Mouse (Mus musculus) embryonic facial prominence, embryonic 14.5 days (tissue): ENCODE results near the gene Klk1b5. TPM values are rescaled to one million over a fixed set of nuclear protein-coding genes. Genes with fewer than 3 reads are reported as not detected.
A peak's percentile ranks its signal among the peaks of the same experiment; 100 is the strongest.
"Not testable (repeated sequence)": the region's sequence is repeated elsewhere in the genome, so short reads cannot be mapped to it uniquely, and the experiment has no call there.

Experiments
- ATAC-seq: fragments of 200-750 bp; cut with Nextera tagmentation; 2 replicates; pipeline ENCODE4 v1.8.0; 2017; ENCODE audit warnings: low read depth, moderate number of reproducible peaks, moderate TSS enrichment
- DNase-seq: peaks from one replicate; pipeline ENCODE4 v3.0.0-alpha.2; 2015; ENCODE audit warnings: low spot score
- H3K27ac ChIP-seq: fragments of 300-500 bp; sonication (generic); replicated peaks from 2 replicates; pipeline ENCODE4 v1.5.1; 2014; ENCODE audit warnings: low read depth, mild to moderate bottlenecking, low read length, moderate library complexity
- H3K27me3 ChIP-seq: fragments of 300-500 bp; sonication (generic); replicated peaks from 2 replicates; pipeline ENCODE4 v1.6.1; 2014; ENCODE audit warnings: low read length; ENCODE audit not compliant: control insufficient read depth, insufficient read depth
- H3K36me3 ChIP-seq: fragments of 300-500 bp; sonication (generic); 2 replicates; pipeline ENCODE4 v1.6.1; 2014; ENCODE audit warnings: low read length, mixed read lengths; ENCODE audit not compliant: control insufficient read depth, insufficient read depth
- H3K4me1 ChIP-seq: fragments of 300-500 bp; sonication (generic); 2 replicates; pipeline ENCODE4 v1.6.1; 2014; ENCODE audit warnings: antibody characterized with exemption, low read length; ENCODE audit not compliant: control insufficient read depth, insufficient read depth
- H3K4me2 ChIP-seq: fragments of 300-500 bp; sonication (generic); 2 replicates; pipeline ENCODE4 v1.6.1; 2014; ENCODE audit warnings: low read depth, mild to moderate bottlenecking, low read length, moderate library complexity, mixed read lengths
- H3K4me3 ChIP-seq: fragments of 300-500 bp; sonication (generic); 2 replicates; pipeline ENCODE4 v1.5.1; 2014; ENCODE audit warnings: low read depth, mild to moderate bottlenecking, low read length
- H3K9ac ChIP-seq: fragments of 300-500 bp; sonication (generic); 2 replicates; pipeline ENCODE4 v1.6.1; 2014; ENCODE audit warnings: low read depth, mild to moderate bottlenecking, low read length, moderate library complexity, mixed read lengths
- H3K9me3 ChIP-seq: fragments of 300-500 bp; sonication (generic); 2 replicates; pipeline ENCODE4 v1.6.1; 2016; ENCODE audit warnings: low read length; ENCODE audit not compliant: control insufficient read depth
- WGBS: fragments of 180-500 bp; shearing (Covaris S2); extraction: QIAGEN DNeasy Blood & Tissue Kit; methylation state at CpG from one replicate; pipeline ENCODE4 v1.1.7; 2014; 5-methylcytosine and 5-hydroxymethylcytosine counted together
- polyA plus RNA-seq: library from polyadenylated mRNA; unstranded; fragments of >200 nt; fragmentation: Nextera tagmentation; extraction: Ambion mirVana; gene quantifications from 2 replicates; pipeline ENCODE4 v1.2.1, GENCODE M21; 2014

The Klk1b5 gene
- polyA plus RNA-seq, 1 experiment from 2014 or later = not detected

DNA sequence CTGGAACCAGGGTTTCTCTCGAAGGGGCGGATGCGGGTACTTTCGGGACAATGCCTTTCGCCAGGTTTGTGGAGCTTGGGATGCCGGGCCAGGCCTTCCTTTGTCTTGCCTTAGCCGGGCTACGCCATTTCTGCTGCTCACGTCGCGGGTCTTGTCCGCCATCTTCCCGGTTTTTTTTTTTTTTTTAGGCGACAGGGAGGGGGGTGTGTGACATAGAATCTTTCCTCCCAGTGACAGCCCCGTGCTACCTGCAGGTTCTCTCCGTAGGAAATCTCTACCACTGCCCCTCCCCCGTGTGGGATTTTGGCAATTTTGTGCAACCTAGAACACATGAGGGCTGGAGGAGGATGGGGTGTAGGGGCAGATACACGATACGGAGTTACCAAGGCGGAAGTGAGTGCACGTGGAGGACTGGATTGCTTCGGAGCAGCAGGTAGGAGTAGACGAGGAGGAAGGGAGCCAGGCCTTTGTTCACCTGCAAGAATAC lies 31.3 kb downstream of the Klk1b5 start:
- Histone ChIP-seq H3K4me2 (peak overlapping the region; percentile 80), H3K4me1 (peaks cover 14% of the 10 kb centered on the region), H3K27me3 (no peaks in the 10 kb centered on the region), H3K27ac (peak overlapping the region; percentile 95), H3K36me3 (peaks cover 38% of the 10 kb centered on the region), H3K9me3 (no peaks in the 10 kb centered on the region), H3K9ac (peak overlapping the region; percentile 99), H3K4me3 (peak overlapping the region; percentile 86)
- WGBS = under 1% methylated on average over 22 of the region's 23 CpGs
- peak; percentile 71 for DNase-seq
- ATAC-seq = peak; percentile 16

DNA sequence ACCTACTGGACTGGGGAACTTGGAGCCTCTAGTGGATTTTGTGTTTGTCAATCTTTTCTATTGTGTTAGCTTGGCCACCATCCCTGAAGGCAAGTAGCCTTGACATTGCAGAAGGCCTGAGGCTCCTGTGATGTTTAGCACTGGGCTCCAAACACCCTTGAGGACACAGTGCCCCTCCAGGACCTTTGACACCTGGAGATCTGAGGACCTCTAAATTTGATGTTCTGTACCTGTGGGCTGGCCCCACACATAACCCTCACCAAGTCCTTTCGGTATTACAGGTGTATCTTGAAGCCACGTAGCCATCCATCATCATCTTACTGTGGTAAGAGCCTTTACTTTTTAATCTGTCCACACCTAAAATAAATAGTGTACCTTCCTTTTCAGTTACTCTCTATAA lies 32.2 kb downstream of the Klk1b5 start:
- Histone ChIP-seq H3K4me3 (peak overlapping the region; percentile 86), H3K27ac (no peak overlapping the region), H3K4me1 (peaks cover 14% of the 10 kb centered on the region), H3K9me3 (no peaks in the 10 kb centered on the region), H3K27me3 (no peaks in the 10 kb centered on the region), H3K9ac (peak overlapping the region; percentile 99), H3K4me2 (peak overlapping the region; percentile 80), H3K36me3 (peaks cover 48% of the 10 kb centered on the region)
- no peak for DNase-seq
- 82% methylated on average over 2 of the region's 2 CpGs for WGBS
- no peak for ATAC-seq

DNA sequence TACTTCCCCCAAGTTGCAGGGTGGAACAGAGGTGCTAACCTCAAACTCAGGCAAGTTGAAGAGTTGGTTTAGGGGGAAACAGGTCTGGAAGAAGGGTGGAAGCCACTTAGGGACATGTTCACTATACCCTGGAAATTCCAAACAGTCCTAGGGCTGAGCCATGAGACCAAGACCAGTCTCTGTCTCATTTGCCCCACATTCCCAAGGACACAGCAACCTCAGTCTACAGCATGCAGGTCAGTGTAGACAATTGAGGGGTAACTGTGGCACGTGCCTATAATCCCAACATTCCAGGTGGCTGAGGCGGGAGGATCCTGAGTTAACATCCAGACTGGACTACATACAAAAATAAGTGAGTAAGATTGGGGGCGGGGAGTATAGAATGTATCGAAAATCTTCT lies 33.5 kb downstream of the Klk1b5 start:
- ATAC-seq (no peak), DNase-seq (no peak)
- H3K27me3 ChIP-seq = no peaks in the 10 kb centered on the region
- H3K9me3 ChIP-seq = no peaks in the 10 kb centered on the region
- H3K4me2 ChIP-seq = no peak overlapping the region
- no peak overlapping the region for H3K9ac ChIP-seq
- no peak overlapping the region for H3K4me3 ChIP-seq
- 93% methylated on average over 4 of the region's 4 CpGs for WGBS
- H3K27ac ChIP-seq = no peak overlapping the region
- H3K36me3 ChIP-seq = peaks cover 58% of the 10 kb centered on the region
- peaks cover 14% of the 10 kb centered on the region for H3K4me1 ChIP-seq

DNA sequence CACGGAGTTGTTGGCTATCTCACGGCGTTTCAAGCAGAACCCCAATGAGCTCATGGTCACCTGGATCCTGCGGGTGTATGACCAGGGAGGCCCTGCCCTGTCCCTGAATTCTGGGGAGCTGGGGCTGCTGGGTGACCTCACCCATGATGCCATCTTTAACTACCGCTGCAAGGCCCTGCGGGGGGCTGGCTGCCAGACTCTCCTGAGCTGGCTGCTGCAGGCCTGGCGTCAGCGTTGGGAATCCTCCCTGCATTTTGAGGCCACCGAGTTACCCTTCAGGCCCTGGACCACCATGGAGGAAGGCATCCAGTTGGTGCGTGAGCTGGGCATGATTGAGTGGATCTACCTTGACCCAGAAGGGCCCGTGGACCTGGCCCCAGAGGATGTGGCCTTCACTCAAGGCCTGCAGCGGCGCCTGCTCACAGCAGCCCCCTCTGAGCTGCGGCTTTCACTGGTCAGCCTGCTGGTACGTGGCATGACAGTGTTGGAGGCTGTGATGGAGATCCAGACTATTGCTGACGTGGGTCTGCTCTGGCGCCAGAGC lies 35.1 kb downstream of the Klk1b5 start:
- H3K4me2 ChIP-seq, H3K9me3 ChIP-seq, H3K9ac ChIP-seq, H3K4me3 ChIP-seq, H3K27me3 ChIP-seq, DNase-seq, H3K4me1 ChIP-seq, H3K27ac ChIP-seq, ATAC-seq: not testable (repeated sequence)
- H3K36me3 ChIP-seq = peaks cover 63% of the 10 kb centered on the region
- 88% methylated on average over 17 of the region's 17 CpGs for WGBS

DNA sequence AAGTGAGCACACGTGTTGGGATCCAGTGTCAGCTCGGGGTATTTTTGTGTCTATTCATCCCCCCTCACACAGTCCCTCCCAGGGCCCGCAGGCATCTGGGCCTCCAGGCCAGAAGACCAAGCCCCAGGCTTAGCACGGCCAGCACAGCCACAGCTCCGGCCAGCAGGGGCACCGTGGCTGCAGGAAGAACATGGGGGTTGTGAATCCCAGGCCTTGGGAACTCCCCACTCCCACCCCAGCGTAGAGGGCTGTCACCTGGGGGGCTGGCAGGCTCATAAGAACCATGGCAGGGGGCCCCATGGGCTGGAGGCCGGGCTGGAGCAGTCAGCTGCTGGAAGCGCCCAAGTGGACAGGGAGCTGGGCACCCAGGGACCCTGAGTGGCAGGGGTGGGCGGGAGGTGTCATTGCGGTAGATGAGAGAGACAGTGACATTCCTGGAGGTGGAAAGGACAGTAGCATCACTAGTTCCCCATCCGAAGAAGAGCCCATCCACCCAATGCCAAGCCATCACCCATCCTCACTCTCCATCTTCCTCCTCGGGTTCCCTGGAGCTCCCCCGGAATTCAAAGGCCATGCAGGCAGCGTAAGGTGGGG lies 37.4 kb downstream of the Klk1b5 start:
- Histone ChIP-seq H3K4me1 (peaks cover 3% of the 10 kb centered on the region; the same call in 1 of the 2 replicates), H3K36me3 (peaks cover 58% of the 10 kb centered on the region), H3K4me2 (no peak overlapping the region), H3K9ac (no peak overlapping the region), H3K4me3 (no peak overlapping the region), H3K9me3 (no peaks in the 10 kb centered on the region), H3K27me3 (no peaks in the 10 kb centered on the region), H3K27ac (no peak overlapping the region)
- 70% methylated on average over 15 of the region's 15 CpGs for WGBS
- ATAC-seq (peak; percentile 19; the same call in 1 of the 2 replicates), DNase-seq (no peak)

DNA sequence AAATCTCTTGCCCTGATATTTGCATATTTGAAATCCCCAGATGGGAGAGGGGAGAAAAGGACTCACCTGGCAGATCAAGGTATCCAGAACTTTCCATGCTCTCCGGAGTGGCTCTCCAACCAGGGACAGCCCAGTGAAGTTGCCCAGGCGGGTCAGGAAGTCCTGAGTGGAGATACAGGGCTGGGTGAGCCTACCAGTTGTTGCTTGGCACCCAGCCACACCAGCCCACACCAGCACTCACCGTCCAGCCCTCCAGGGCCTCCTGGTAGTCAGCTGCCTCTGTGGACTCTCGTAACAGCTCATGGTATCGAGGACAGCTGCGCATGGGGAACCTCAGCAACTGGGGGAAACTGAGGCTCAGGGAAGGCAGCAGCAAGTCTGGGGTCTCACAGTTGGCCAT lies 39.2 kb downstream of the Klk1b5 start:
- WGBS = 73% methylated on average over 6 of the region's 6 CpGs
- ATAC-seq (no peak), DNase-seq (peak; percentile 29)
- Histone ChIP-seq H3K9ac (no peak overlapping the region), H3K36me3 (peaks cover 41% of the 10 kb centered on the region), H3K4me2 (no peak overlapping the region), H3K4me1 (no peaks in the 10 kb centered on the region), H3K4me3 (no peak overlapping the region), H3K27ac (no peak overlapping the region), H3K27me3 (no peaks in the 10 kb centered on the region), H3K9me3 (no peaks in the 10 kb centered on the region)

DNA sequence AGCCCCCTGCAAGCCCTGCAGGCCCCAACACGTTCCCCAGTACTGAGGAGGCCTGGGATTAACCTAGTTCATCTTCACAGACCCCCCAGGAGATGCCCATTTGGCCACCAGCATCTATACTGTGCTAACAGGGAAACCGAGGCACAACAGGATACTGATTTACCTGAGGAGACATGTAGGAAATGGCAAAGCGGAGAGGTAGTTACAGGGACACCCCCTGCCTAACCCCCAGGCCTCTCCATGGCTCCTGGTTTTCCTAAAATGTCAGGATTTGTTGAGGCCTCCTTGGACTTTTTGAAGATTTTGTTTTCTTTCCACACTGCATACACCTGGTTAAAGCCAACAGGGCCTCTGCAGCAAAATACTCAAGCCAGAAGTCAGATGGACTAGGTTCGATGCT lies 41.5 kb downstream of the Klk1b5 start, which contains the start of gene Acp4:
Acp4 (minus strand) TSS at position 101 of the 400 bp plus-strand sequence.
- Histone ChIP-seq H3K4me1 (no peaks in the 10 kb centered on the region), H3K4me3 (no peak within 1 kb of the TSS), H3K27me3 (no peaks in the 10 kb centered on the region), H3K9ac (no peak within 1 kb of the TSS), H3K9me3 (no peaks in the 10 kb centered on the region), H3K4me2 (no peak within 1 kb of the TSS), H3K36me3 (peaks cover 22% of the 10 kb centered on the region; the same call in 1 of the 2 replicates), H3K27ac (no peak within 1 kb of the TSS)
- 83% methylated on average over 4 of the region's 4 CpGs for WGBS
- ATAC-seq (no peak), DNase-seq (no peak)

DNA sequence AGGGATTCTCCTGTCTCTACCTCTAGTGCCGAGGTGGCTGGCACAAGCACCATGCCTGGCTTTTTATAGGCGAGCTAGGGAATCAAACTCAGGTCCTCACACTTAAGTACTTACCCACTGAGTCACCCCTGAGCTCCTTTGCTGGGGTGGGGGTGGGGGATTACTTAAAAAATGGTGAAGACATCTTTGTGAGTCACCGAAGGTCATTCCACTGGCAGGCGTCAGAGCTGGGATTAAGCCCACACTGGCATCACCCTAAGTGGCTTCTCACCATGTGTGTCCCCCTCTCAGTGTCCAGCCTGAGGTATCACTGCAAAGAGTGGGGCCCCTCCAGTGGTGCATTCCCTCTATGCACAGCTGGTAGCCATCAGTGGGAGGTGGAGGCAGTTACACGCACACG lies 44.7 kb downstream of the Klk1b5 start:
- no peaks in the 10 kb centered on the region for H3K4me1 ChIP-seq
- DNase-seq = no peak
- no peaks in the 10 kb centered on the region for H3K36me3 ChIP-seq
- H3K9ac ChIP-seq = no peak overlapping the region
- no peak overlapping the region for H3K4me2 ChIP-seq
- 66% methylated on average over 6 of the region's 6 CpGs for WGBS
- H3K27me3 ChIP-seq = peaks cover 12% of the 10 kb centered on the region; the same call in 1 of the 2 replicates
- no peaks in the 10 kb centered on the region for H3K9me3 ChIP-seq
- H3K27ac ChIP-seq = no peak overlapping the region
- no peak overlapping the region for H3K4me3 ChIP-seq
- ATAC-seq = no peak

DNA sequence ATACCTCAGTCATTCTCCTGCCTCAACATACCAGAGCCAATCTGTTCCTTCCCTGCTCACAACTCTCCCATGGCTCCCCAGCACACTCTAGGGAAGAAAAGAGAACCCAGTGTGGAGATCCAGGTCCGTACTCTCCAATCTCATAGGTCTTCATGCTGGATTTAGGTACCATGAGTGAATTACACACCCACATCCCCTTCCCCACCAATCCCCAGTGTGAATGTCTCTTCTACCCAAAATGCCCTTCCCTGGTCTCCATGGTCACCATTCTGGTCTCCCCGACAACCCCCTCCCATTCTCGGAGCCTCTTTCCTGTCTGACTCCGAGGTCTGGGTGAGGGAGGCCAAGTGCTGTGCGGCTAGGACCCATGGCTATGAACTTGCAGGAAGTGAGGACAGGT lies 45.4 kb downstream of the Klk1b5 start, which contains the start of gene Gm15517:
Gm15517 (plus strand) TSS at position 301 of the 400 bp plus-strand sequence.
- no peak for DNase-seq
- no peak within 1 kb of the TSS for H3K9ac ChIP-seq
- ATAC-seq = 0 out of 2 replicates have a peak, but pooled peaks have one; percentile 12

More for the DNA sequence above, 45.4 kb downstream of the Klk1b5 start, which contains the start of gene Gm15517:
- no peak within 1 kb of the TSS for H3K4me2 ChIP-seq
- no peaks in the 10 kb centered on the region for H3K9me3 ChIP-seq
- H3K27ac ChIP-seq = no peak within 1 kb of the TSS
- no peak within 1 kb of the TSS for H3K4me3 ChIP-seq
- H3K4me1 ChIP-seq = no peaks in the 10 kb centered on the region
- H3K36me3 ChIP-seq = no peaks in the 10 kb centered on the region
- H3K27me3 ChIP-seq = peaks cover 12% of the 10 kb centered on the region; the same call in 1 of the 2 replicates
- WGBS = 52% methylated on average over 5 of the region's 5 CpGs
